Mouse (Mus musculus) brain, embryonic 14.5 days (tissue): ENCODE measurements around the gene C1ql2.

Experiments used
- CTCF ChIP-seq: fragments of 200-500 bp; IDR thresholded peaks from 2 replicates; pipeline ENCODE4 v1.5.1; 2012; ENCODE audit warnings: inconsistent platforms, mild to moderate bottlenecking, moderate library complexity, borderline replicate concordance; ENCODE audit not compliant: insufficient read depth, insufficient read length; ENCODE audit errors: extremely low read depth
- POLR2A ChIP-seq: fragments of 200-500 bp; IDR thresholded peaks from 2 replicates; pipeline ENCODE4 v1.6.1; 2012; ENCODE audit warnings: mild to moderate bottlenecking, inconsistent platforms, borderline replicate concordance; ENCODE audit not compliant: poor library complexity, insufficient read depth, insufficient read length, severe bottlenecking; ENCODE audit errors: extremely low read depth

DNA sequence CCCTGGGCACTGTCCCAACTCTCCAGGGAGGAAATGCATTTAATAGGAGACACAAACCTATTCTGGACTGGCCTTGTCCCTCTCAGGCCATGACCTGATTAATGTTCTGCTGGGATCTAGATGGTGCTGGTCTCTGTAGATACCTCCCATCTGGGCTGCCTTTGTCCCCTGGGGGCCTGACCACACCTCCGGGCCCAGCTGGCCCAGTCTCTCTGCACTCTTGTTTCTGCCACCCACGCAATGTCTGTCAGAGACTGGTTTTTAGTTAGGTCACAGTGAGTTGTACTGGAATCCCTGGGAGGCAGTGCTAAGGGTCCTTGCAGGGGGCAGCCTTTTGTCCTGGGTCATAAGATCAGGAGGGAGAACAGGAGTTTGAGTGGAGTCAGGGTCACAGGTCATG, 34.5 kb downstream of the C1ql2 start:
- TF ChIP-seq CTCF, result no peak
- TF ChIP-seq POLR2A, result no peak
